Mouse (Mus musculus) spleen, postnatal 14 days (tissue): ENCODE data around the gene Rrm1.
"Not testable (repeated sequence)": the region's sequence is repeated elsewhere in the genome, so short reads cannot be mapped to it uniquely, and the experiment has no call there.

Source experiments
- DNase-seq, 2 experiments: peaks; one replicate each; pipeline ENCODE4 v3.0.0; 2021 to 2022; ENCODE audit warnings: low spot score in 2 of 2

Rrm1 gene

GRCm38 (mm10) chr7:102478425-102478824, 36.9 kb downstream of the Rrm1 start:
- no peak for DNase-seq

GRCm38 (mm10) chr7:102478926-102479325, 37.4 kb downstream of the Rrm1 start:
- no peak for DNase-seq

GRCm38 (mm10) chr7:102479368-102480078, 38.0 kb downstream of the Rrm1 start:
- no peak for DNase-seq

- no peak for DNase-seq
Observed at GRCm38 (mm10) chr7:102480821-102481220, 39.3 kb downstream of the Rrm1 start.

GRCm38 (mm10) chr7:102481579-102481978, 40.1 kb downstream of the Rrm1 start, which contains the start of gene Olfr543:
Gene Olfr543 (minus strand): TSS chr7:102481679.
- no peak for DNase-seq

- no peak for DNase-seq
Observed at GRCm38 (mm10) chr7:102483665-102484064, 42.2 kb downstream of the Rrm1 start.

GRCm38 (mm10) chr7:102484766-102485165, 43.3 kb downstream of the Rrm1 start:
- DNase-seq: not testable (repeated sequence)

- DNase-seq: no peak
Observed at GRCm38 (mm10) chr7:102486105-102486504, 44.6 kb downstream of the Rrm1 start.

- DNase-seq: no peak
Observed at GRCm38 (mm10) chr7:102488161-102488560, 46.7 kb downstream of the Rrm1 start, which contains the start of gene Olfr544. Gene Olfr544 (minus strand): TSS chr7:102488313.

- not testable (repeated sequence) for DNase-seq
Observed at GRCm38 (mm10) chr7:102494416-102494815, 52.9 kb downstream of the Rrm1 start.

- no peak for DNase-seq
Observed at GRCm38 (mm10) chr7:102499473-102499872, 58.0 kb downstream of the Rrm1 start, which contains the start of gene Olfr545. Gene Olfr545 (minus strand): TSS chr7:102499573.

- DNase-seq: no peak
Observed at GRCm38 (mm10) chr7:102501986-102502385, 60.5 kb downstream of the Rrm1 start.

GRCm38 (mm10) chr7:102506848-102507247, 65.4 kb downstream of the Rrm1 start:
- DNase-seq: peak; percentile 34 to 62

GRCm38 (mm10) chr7:102508066-102508465, 66.6 kb downstream of the Rrm1 start:
- DNase-seq: no peak

GRCm38 (mm10) chr7:102508666-102509065, 67.2 kb downstream of the Rrm1 start:
- DNase-seq: no peak

GRCm38 (mm10) chr7:102509726-102510125, 68.2 kb downstream of the Rrm1 start:
- DNase-seq: no peak

GRCm38 (mm10) chr7:102511927-102512326, 70.4 kb downstream of the Rrm1 start:
- no peak for DNase-seq

- DNase-seq: peak; percentile 63 to 80
Observed at GRCm38 (mm10) chr7:102512814-102513435, 71.4 kb downstream of the Rrm1 start.

GRCm38 (mm10) chr7:102514144-102514543, 72.6 kb downstream of the Rrm1 start:
- no peak for DNase-seq

GRCm38 (mm10) chr7:102516261-102517050, 75.0 kb downstream of the Rrm1 start:
- no peak for DNase-seq

GRCm38 (mm10) chr7:102517051-102517335, 75.5 kb downstream of the Rrm1 start:
- no peak for DNase-seq
